ENCODE assay signal across 13 mouse cellular contexts in the genomic region with DNA sequence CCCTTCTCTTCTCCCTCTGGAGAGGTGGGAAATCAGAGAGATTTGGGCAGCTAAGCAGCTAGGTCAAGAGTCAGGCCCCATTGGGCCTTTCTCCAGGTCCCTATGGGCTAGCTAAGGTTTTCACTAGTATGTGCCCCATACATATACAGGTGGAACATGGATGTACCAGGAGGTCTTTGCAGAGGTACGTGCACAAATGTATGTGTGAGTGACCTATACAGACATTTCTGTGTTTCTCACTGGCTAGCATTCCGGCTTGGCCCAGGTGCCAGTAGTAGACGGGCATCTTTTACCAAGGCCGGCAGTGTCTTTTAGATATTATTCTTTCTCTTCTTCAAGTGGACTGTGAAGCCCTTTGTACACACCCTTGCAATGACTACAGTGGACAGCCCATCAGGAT. TPM values are rescaled to one million over a fixed set of nuclear protein-coding genes. Genes with fewer than 3 reads are reported as not detected.
DNase-seq lines count a peak whose midpoint lies in the region; ATAC-seq and TF ChIP-seq lines count a peak whose summit lies in the region.
"Had no signal": no experiment of that assay in that cellular context is flagged by ENCODE, and none has a peak within 500 bp of the region (broad histone marks: within the 10 kb centered on the region; RNA-seq: fewer than 3 reads in every experiment).

No protein-coding gene starts in this region.

- H3K9ac ChIP-seq in kidney, postnatal 0 days (ENCODE audit: low read depth, low read length), result no peak overlapping the region

- no peak overlapping the region for H3K4me3 ChIP-seq in kidney, postnatal 0 days (replicated peaks; ENCODE audit: low read depth, low read length)
- no peak overlapping the region for H3K4me3 ChIP-seq in testis, adult 2 months (ENCODE audit: control insufficient read depth, low read depth, low read length)
- H3K4me3 ChIP-seq: midbrain, embryonic 10.5 days had no signal

- H3K4me1 ChIP-seq in kidney, postnatal 0 days (replicated peaks; ENCODE audit: insufficient read depth, low read length), result peaks cover 25% of the 10 kb centered on the region
- peaks cover 6% of the 10 kb centered on the region for H3K4me1 ChIP-seq in testis, adult 2 months (ENCODE audit: control insufficient read depth, insufficient read depth, low read length)

- H3K4me2 ChIP-seq in kidney, postnatal 0 days (ENCODE audit: low read length), result no peak overlapping the region

- H3K27ac ChIP-seq in kidney, postnatal 0 days, result 0 out of 2 replicates have a peak overlapping the region, but pooled peaks have one; percentile 19
- H3K27ac ChIP-seq in testis, adult 2 months (ENCODE audit: control insufficient read depth, insufficient read depth, low read depth, low read length), result peak overlapping the region; percentile 31
- H3K27ac ChIP-seq: midbrain, embryonic 10.5 days had no signal

- no peak for TF ChIP-seq CTCF in kidney, postnatal 0 days (IDR thresholded peaks at IDR 0.05; ENCODE audit: low read depth)
- TF ChIP-seq CTCF in testis, adult 2 months (IDR thresholded peaks at IDR 0.05; ENCODE audit: control insufficient read depth, insufficient read depth, insufficient replicate concordance, low read depth, low read length), result no peak

- H3K36me3 ChIP-seq in kidney, postnatal 0 days (ENCODE audit: insufficient read depth, low read length), result peaks cover 22% of the 10 kb centered on the region
- H3K36me3 ChIP-seq in testis, adult 2 months (ENCODE audit: control insufficient read depth, insufficient read depth, low read length), result no peaks in the 10 kb centered on the region
- H3K36me3 ChIP-seq: midbrain, embryonic 10.5 days had no signal

- H3K27me3 ChIP-seq in kidney, postnatal 0 days (ENCODE audit: insufficient read depth, low read length), result no peaks in the 10 kb centered on the region
- H3K27me3 ChIP-seq in testis, adult 2 months (ENCODE audit: control insufficient read depth, insufficient read depth, low read length), result no peaks in the 10 kb centered on the region
- H3K27me3 ChIP-seq: Patski had no signal

- ATAC-seq in kidney, postnatal 0 days (replicated peaks; ENCODE audit: low FRiP score, low read depth), result no peak
- ATAC-seq: forebrain, embryonic 14.5 days; Patski had no signal

- 93% methylated on average over 4 of the region's 4 CpGs for WGBS in kidney, postnatal 0 days

- H3K9me3 ChIP-seq in kidney, postnatal 0 days (replicated peaks; ENCODE audit: low read length), result no peaks in the 10 kb centered on the region
- H3K9me3 ChIP-seq: midbrain, embryonic 10.5 days had no signal

- no peak for TF ChIP-seq POLR2A in testis, adult 2 months (IDR thresholded peaks at IDR 0.05; ENCODE audit: control insufficient read depth, low read depth, low read length)

- peak; percentile 52 for DNase-seq in cerebellum, adult 9-10 months
- no peak for DNase-seq in cerebellum, adult 11 months
- no peak for DNase-seq in kidney, postnatal 0 days (ENCODE audit: low spot score)
- DNase-seq in kidney, postnatal 25 days, result no peak
- DNase-seq in testis, postnatal 14 days (ENCODE audit: low spot score), result no peak
- no peak for DNase-seq in spleen, adult 18-20 months
- no peak for DNase-seq in yolk sac, embryonic 10.5 days (ENCODE audit: low spot score)
- DNase-seq: layer of hippocampus, adult 9-11 months; liver had no signal

RNA-seq across cellular contexts. Expression of gene Ppara, which starts 51.1 kb away (rescaled TPM):
- 10.9 and 12.0 TPM in 2 replicates for polyA plus RNA-seq in kidney, postnatal 0 days (2015; fragmentation: Nextera tagmentation; extraction: Ambion mirVana)
- 0.63 and 1.6 TPM in 2 replicates for polyA plus RNA-seq in testis, adult 2 months (2012; rRNA removed)
